Mouse (Mus musculus): ENCODE data around the gene 1700029F12Rik. TPM values are rescaled to one million over a fixed set of nuclear protein-coding genes. Genes with fewer than 3 reads are reported as not detected.

The 1700029F12Rik gene
- polyA plus RNA-seq, 1 experiment from 2014 or later: not detected

GRCm38 (mm10) chr13:96985599-96986275 lies 48.4 kb downstream of the 1700029F12Rik start:
- 54% methylated on average over 12 of the region's 12 CpGs for WGBS
- no peak for ATAC-seq (replicated peaks)
- Histone ChIP-seq H3K4me3 (no peak overlapping the region), H3K4me2 (no peak overlapping the region), H3K9me3 (no peaks in the 10 kb centered on the region), H3K27ac (no peak overlapping the region), H3K9ac (no peak overlapping the region), H3K36me3 (replicated peaks) (no peaks in the 10 kb centered on the region), H3K27me3 (replicated peaks) (no peaks in the 10 kb centered on the region), H3K4me1 (no peaks in the 10 kb centered on the region)

- Histone ChIP-seq H3K27me3 (replicated peaks) (no peaks in the 10 kb centered on the region), H3K9me3 (no peaks in the 10 kb centered on the region), H3K4me1 (no peaks in the 10 kb centered on the region), H3K4me2 (no peak overlapping the region), H3K36me3 (replicated peaks) (no peaks in the 10 kb centered on the region), H3K27ac (no peak overlapping the region), H3K4me3 (no peak overlapping the region), H3K9ac (no peak overlapping the region)
- 78% methylated on average over 5 of the region's 5 CpGs for WGBS
- no peak for ATAC-seq (replicated peaks)
Measured at GRCm38 (mm10) chr13:96984688-96985087, 49.5 kb downstream of the 1700029F12Rik start.

GRCm38 (mm10) chr13:96983251-96984126 lies 50.7 kb downstream of the 1700029F12Rik start:
- Histone ChIP-seq H3K36me3 (replicated peaks) (no peaks in the 10 kb centered on the region), H3K9me3 (no peaks in the 10 kb centered on the region), H3K4me2 (no peak overlapping the region), H3K4me1 (no peaks in the 10 kb centered on the region), H3K27me3 (replicated peaks) (no peaks in the 10 kb centered on the region), H3K4me3 (no peak overlapping the region), H3K9ac (no peak overlapping the region), H3K27ac (no peak overlapping the region)
- ATAC-seq (replicated peaks): no peak
- WGBS: 63% methylated on average over 26 of the region's 26 CpGs

- H3K9me3 ChIP-seq: no peaks in the 10 kb centered on the region
- H3K27me3 ChIP-seq (replicated peaks): no peaks in the 10 kb centered on the region
- ATAC-seq (replicated peaks): no peak
- H3K9ac ChIP-seq: no peak overlapping the region
- H3K4me2 ChIP-seq: no peak overlapping the region
- no peaks in the 10 kb centered on the region for H3K36me3 ChIP-seq (replicated peaks)
- H3K27ac ChIP-seq: no peak overlapping the region
- no peak overlapping the region for H3K4me3 ChIP-seq
- H3K4me1 ChIP-seq: no peaks in the 10 kb centered on the region
Measured at GRCm38 (mm10) chr13:96980561-96980960, 53.6 kb downstream of the 1700029F12Rik start.

GRCm38 (mm10) chr13:96976986-96977595 lies 57.1 kb downstream of the 1700029F12Rik start:
- Histone ChIP-seq H3K36me3 (replicated peaks) (no peaks in the 10 kb centered on the region), H3K9ac (no peak overlapping the region), H3K4me2 (no peak overlapping the region), H3K9me3 (no peaks in the 10 kb centered on the region), H3K4me3 (no peak overlapping the region), H3K27ac (no peak overlapping the region), H3K27me3 (replicated peaks) (no peaks in the 10 kb centered on the region), H3K4me1 (no peaks in the 10 kb centered on the region)
- WGBS: 90% methylated on average over 6 of the region's 6 CpGs
- no peak for ATAC-seq (replicated peaks)

- no peak overlapping the region for H3K9ac ChIP-seq
- H3K4me2 ChIP-seq: no peak overlapping the region
- WGBS: 97% methylated on average over 4 of the region's 4 CpGs
- H3K27me3 ChIP-seq (replicated peaks): no peaks in the 10 kb centered on the region
- H3K9me3 ChIP-seq: no peaks in the 10 kb centered on the region
- no peak for ATAC-seq (replicated peaks)
- no peak overlapping the region for H3K4me3 ChIP-seq
- H3K4me1 ChIP-seq: no peaks in the 10 kb centered on the region
- no peak overlapping the region for H3K27ac ChIP-seq
- no peaks in the 10 kb centered on the region for H3K36me3 ChIP-seq (replicated peaks)
Measured at GRCm38 (mm10) chr13:96973318-96973717, 60.8 kb downstream of the 1700029F12Rik start.

Other genes with a start within 250 kb of the 1700029F12Rik start
- 0.08 and 0.14 TPM in 2 replicates for gene Gcnt4, start 109.7 kb downstream of the 1700029F12Rik start, polyA plus RNA-seq (2015; fragmentation: Nextera tagmentation; extraction: Ambion mirVana)
- gene Fam169a, start 32.9 kb upstream of the 1700029F12Rik start, polyA plus RNA-seq (2015; fragmentation: Nextera tagmentation; extraction: Ambion mirVana): 27.2 and 31.7 TPM in 2 replicates
- 0.64 and 0.77 TPM in 2 replicates for gene Gm6169, start 64.9 kb upstream of the 1700029F12Rik start, polyA plus RNA-seq (2015; fragmentation: Nextera tagmentation; extraction: Ambion mirVana)
- gene Gfm2, start 103.6 kb upstream of the 1700029F12Rik start, polyA plus RNA-seq (2015; fragmentation: Nextera tagmentation; extraction: Ambion mirVana): 31.4 and 36.4 TPM in 2 replicates
- 33.0 and 35.2 TPM in 2 replicates for gene Nsa2, start 103.6 kb upstream of the 1700029F12Rik start, polyA plus RNA-seq (2015; fragmentation: Nextera tagmentation; extraction: Ambion mirVana)
- gene Hexb, start 164.0 kb upstream of the 1700029F12Rik start, polyA plus RNA-seq (2015; fragmentation: Nextera tagmentation; extraction: Ambion mirVana): 35.8 and 43.1 TPM in 2 replicates
- 76.1 and 81.9 TPM in 2 replicates for gene Enc1, start 206.7 kb upstream of the 1700029F12Rik start, polyA plus RNA-seq (2015; fragmentation: Nextera tagmentation; extraction: Ambion mirVana)